Mouse (Mus musculus) neutrophil, adult 83 days (primary cell): ENCODE measurements around the gene Fancd2. TPM values are rescaled to one million over a fixed set of nuclear protein-coding genes. Genes with fewer than 3 reads are reported as not detected.

Experiments used
- total RNA-seq, 2 experiments: library from RNA; stranded (reverse); gene quantifications; one replicate each; pipeline ENCODE4 v1.2.4; 2023

The Fancd2 gene
- total RNA-seq: 10 to 100 TPM; 15.0 to 22.8 TPM

DNA sequence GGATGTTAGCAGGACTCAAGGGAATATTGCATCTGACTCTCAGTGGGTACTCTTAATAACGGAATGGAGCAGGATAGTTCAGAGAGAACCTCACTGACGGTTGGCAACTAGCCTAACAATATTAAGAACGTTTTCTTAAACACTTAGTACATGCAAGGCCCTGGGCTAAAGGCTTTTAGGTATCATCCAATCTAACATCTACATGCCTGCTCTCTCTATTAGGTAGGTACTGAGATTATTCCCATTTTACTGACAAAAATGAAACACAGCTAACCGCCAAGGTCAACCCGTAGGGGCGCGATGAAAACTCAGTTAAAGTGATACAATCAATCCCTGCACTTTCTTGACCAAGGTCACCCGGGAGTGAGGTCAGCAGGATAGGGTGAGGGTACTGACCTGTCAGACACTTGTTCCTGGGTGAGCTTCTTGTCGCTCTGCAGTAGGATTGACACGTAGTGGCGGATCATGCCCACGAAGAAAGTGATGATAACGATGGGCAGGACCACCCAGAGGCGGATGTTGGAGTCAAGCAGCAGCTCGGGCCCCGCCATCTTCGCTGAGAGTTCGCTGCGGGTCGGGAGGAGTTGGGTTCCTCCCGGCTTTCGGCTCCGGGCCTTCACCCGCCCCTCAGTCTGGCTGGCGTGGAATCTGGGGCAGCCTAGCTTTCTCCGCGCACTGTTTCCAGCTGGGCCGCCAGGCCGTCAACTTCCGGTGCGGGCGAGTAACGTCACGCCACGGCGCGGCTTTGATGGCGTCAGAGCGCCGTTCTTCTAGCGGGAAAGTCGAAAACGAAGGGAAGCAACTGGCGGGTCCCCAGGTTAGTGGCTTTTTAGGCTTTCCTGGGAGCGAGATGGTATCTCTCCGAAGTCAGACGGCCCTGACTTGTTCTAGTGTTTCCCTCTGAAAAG is at the start of gene Fancd2, which contains the start of gene Emc3:
TSS of gene Fancd2 (plus strand) at position 751 of the 908 bp plus-strand sequence.
TSS of gene Emc3 (minus strand) at position 721 of the 908 bp plus-strand sequence.

DNA sequence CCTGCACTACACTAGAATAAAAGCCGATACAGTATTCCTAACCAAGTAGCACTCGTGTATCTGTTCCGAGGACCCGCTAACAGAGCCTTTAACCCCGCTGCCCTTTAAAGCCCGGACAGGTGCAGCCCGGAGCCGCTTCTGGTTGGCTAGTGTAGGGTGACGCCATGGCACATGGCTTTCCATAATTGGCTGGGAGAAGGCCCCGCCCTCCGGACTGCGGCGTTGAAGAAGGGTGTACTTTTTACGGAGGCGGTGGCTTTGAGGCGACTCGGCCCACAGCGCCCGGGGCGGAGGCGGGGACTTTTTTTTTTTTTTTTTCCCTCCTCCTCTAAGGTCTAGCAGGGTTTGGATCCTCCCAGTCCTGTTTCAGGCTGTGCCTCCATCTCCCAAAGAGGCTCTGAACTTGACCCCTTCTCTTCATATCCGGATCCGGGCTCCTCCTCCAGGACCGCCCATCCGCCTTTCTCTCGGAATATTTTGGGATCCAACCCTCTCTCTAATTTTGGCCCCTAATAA is 48.3 kb upstream of the Fancd2 start, which contains the start of gene Creld1:
TSS of gene Creld1 (plus strand) at position 198 of the 516 bp plus-strand sequence.

DNA sequence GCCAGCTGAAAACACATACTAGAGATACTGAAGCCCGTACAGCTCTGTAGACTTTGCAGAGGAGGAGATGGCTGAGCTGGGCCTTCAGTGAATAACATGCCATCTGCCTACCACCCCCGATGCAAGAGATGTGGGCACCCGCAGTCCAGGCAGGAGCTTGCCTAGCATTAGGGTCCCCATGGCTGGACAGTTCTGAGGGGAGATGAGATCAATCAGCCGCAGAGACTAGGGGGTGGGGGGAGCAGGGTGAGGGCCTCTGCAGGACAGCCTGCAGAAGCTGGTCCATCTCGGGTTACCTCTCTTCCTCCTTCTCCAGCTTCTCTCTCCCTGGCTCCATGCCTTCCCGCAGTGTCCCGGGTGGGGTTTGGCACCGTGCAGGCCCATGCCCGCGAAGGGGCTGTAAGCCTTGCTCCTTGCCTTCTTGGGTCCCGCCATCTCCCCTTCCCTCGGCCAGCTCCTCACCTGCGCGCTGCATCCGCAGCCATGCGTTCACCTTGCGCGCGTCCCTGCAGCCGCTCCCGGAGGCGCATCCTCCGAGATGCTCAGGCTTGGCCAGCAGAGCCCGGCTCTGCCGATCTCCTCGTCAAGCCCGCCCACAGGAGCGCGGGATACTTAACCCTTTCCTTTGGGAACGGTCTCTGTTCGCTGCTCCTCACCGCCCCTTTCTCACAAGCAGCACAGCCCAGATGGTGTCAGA is 29.9 kb upstream of the Fancd2 start, which contains the start of gene Prrt3:
TSS of gene Prrt3 (minus strand) at position 544 of the 697 bp plus-strand sequence.

GRCm38 (mm10) chr6:113600543-113601139 is 69.2 kb downstream of the Fancd2 start, which contains the start of gene Fancd2os:
Fancd2os (minus strand) TSS chr6:113600715.

GRCm38 (mm10) chr6:113604432-113605223 is 73.1 kb downstream of the Fancd2 start, which contains the start of gene Brk1:
Brk1 (plus strand) TSS chr6:113604772.

DNA sequence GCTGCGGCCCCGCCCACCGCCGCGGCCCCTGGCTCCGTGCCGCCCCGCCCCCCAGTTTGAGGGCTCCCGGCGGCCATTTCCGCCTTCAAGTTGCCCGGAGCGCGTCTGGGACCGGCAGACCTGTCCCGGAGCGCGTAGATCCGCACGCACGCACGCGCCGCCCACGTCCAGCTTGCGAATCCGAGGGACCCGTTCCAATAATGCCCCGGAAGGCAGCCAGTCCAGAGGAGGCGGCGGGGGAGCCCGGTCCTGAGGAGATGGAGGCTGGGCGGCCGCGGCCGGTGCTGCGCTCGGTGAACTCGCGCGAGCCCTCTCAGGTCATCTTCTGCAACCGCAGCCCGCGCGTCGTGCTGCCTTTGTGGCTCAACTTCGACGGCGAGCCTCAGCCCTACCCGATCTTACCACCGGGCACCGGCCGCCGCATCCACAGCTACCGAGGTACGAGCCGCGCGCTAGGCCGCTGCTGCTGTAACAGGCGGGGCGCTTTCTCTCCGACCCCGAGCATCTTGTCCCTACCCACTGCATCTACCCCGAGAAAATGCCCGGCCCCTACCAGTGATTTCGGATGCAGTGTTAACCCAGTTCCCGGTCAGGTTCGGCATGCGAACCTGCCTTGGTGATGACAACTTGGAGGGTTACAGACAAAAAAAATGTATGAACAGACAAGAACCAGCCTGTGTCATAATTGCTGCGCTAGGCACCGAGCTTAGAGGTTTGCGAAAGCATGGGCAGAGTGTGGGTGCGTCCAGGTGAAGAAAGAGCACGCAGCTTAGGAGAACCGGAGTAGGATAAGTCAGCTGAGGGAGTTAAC is 92.7 kb downstream of the Fancd2 start, which contains the start of gene Vhl:
TSS of gene Vhl (plus strand) at position 19 of the 811 bp plus-strand sequence.

GRCm38 (mm10) chr6:113638302-113639040 is 107.0 kb downstream of the Fancd2 start, which contains the start of gene Irak2:
Irak2 (plus strand) TSS chr6:113638467.

Other genes with a start within 250 kb of the Fancd2 start
- 1 to 10 TPM in 1 of 2 experiments, under 1 TPM in 1; 0.79 to 2.4 TPM for gene Cpne9, start 249.4 kb upstream of the Fancd2 start, total RNA-seq
- gene Brpf1, start 224.5 kb upstream of the Fancd2 start, total RNA-seq: 10 to 100 TPM; 82.6 to 87.5 TPM
- gene Ogg1, start 204.7 kb upstream of the Fancd2 start, total RNA-seq: 10 to 100 TPM in 1 of 2 experiments, 1 to 10 TPM in 1; 9.6 to 11.3 TPM
- gene Camk1, start 187.7 kb upstream of the Fancd2 start, total RNA-seq: 10 to 100 TPM; 28.1 to 30.0 TPM
- 10 to 100 TPM; 24.7 to 26.8 TPM for gene Tada3, start 153.8 kb upstream of the Fancd2 start, total RNA-seq
- gene Arpc4, start 153.6 kb upstream of the Fancd2 start, total RNA-seq: 100 to 1,000 TPM; 463 to 492 TPM
- 10 to 100 TPM; 35.3 to 42.1 TPM for gene Ttll3, start 142.4 kb upstream of the Fancd2 start, total RNA-seq
- gene Rpusd3, start 112.3 kb upstream of the Fancd2 start, total RNA-seq: 1 to 10 TPM; 1.6 to 3.6 TPM
- gene Cidec, start 95.9 kb upstream of the Fancd2 start, total RNA-seq: not detected
- gene Jagn1, start 89.1 kb upstream of the Fancd2 start, total RNA-seq: 10 to 100 TPM; 11.7 to 12.2 TPM
- not detected for gene Il17re, start 73.2 kb upstream of the Fancd2 start, total RNA-seq
- gene Il17rc, start 60.3 kb upstream of the Fancd2 start, total RNA-seq: not detected
- gene Creld1, start 48.4 kb upstream of the Fancd2 start, total RNA-seq: 1 to 10 TPM; 2.2 to 2.3 TPM
- not detected for gene Prrt3, start 29.8 kb upstream of the Fancd2 start, total RNA-seq
- 10 to 100 TPM; 41.9 to 44.7 TPM for gene Emc3, start within 50 bp of the Fancd2 start, total RNA-seq
- gene Fancd2os, start 69.0 kb downstream of the Fancd2 start, total RNA-seq: not detected
- gene Brk1, start 73.1 kb downstream of the Fancd2 start, total RNA-seq: 100 to 1,000 TPM; 121 to 127 TPM
- gene Vhl, start 92.3 kb downstream of the Fancd2 start, total RNA-seq: 10 to 100 TPM; 20.1 to 20.6 TPM
- gene Irak2, start 106.8 kb downstream of the Fancd2 start, total RNA-seq: 10 to 100 TPM; 81.4 to 91.1 TPM
- gene Tatdn2, start 165.4 kb downstream of the Fancd2 start, total RNA-seq: 10 to 100 TPM; 76.4 to 77.2 TPM
- gene Ghrl, start 188.2 kb downstream of the Fancd2 start, total RNA-seq: not detected
- gene Sec13, start 209.1 kb downstream of the Fancd2 start, total RNA-seq: 10 to 100 TPM; 69.4 to 70.0 TPM